Mouse (Mus musculus): Measurements from ENCODE around the gene Sstr4. TPM values are rescaled to one million over a fixed set of nuclear protein-coding genes. Genes with fewer than 3 reads are reported as not detected.

Gene Sstr4
- 0.99 and 1.4 TPM in 2 replicates for polyA plus RNA-seq (2016; fragmentation: Nextera tagmentation; extraction: Ambion mirVana)

DNA sequence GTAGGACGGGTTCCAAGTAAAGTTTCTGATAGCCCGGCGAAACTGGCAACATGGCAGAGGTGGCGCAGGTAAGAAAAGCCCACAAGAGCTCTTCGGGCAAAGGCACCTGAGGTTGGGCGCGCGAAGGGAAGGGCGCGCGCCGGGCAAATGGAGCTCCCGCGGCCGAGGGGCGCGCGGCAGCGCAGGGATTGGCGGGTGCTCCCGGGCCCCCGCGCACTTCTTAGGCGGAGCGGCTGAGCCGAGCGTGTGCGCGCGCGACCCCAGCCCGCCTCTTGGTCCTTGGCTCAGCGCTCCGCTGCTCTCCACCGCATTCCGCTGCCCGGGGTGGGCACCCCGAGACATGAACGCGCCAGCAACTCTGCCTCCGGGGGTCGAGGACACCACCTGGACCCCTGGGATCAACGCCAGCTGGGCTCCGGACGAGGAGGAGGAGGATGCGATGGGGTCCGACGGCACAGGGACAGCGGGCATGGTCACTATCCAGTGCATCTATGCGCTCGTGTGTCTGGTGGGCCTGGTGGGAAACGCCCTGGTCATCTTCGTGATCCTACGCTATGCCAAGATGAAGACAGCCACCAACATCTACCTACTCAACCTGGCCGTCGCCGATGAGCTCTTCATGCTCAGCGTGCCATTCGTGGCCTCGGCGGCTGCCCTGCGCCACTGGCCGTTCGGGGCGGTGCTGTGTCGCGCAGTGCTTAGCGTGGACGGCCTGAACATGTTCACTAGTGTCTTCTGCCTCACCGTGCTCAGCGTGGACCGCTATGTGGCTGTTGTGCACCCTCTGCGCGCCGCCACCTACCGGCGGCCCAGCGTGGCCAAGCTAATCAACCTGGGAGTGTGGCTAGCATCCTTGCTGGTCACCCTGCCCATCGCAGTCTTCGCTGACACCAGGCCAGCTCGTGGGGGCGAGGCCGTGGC is at the start of gene Sstr4:
Gene Sstr4, plus strand, starts transcription at position 214 of the 921 bp plus-strand sequence.
- Histone ChIP-seq H3K27ac (no peak within 1 kb of the TSS), H3K27me3 (peaks cover 48% of the 10 kb centered on the region)

DNA sequence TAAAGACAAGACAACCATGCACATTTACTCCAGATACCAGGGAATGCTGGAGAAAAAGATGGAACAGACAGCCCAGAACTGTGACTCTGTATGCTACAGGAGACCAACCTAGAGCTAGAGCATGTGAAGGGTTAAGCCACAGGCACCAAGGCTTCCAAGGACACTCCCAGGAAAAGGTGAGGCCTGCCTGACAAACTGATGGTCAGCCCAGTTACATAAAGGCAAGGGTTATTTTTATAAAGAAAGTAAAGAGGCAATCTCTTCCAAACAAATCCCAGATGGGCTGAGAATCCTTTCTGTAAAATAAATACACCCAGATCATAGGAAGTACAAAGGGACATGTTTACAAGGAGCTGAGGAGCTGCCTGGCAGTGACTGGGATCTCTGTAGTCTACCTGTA is 49.8 kb upstream of the Sstr4 start:
- Histone ChIP-seq H3K27me3 (no peaks in the 10 kb centered on the region), H3K9ac (replicated peaks) (no peak overlapping the region)
- no peak for ATAC-seq (ENCODE audit: insufficient number of reproducible peaks, insufficient read depth, low FRiP score, low TSS enrichment, low read depth)

More for the DNA sequence above, at the start of gene Sstr4:
- Histone ChIP-seq H3K9me3 (no peaks in the 10 kb centered on the region), H3K9ac (replicated peaks) (peak within 1 kb of the TSS; percentile 51), H3K4me1 (replicated peaks) (peaks cover 20% of the 10 kb centered on the region), H3K4me3 (replicated peaks) (peak within 1 kb of the TSS; percentile 51), H3K4me2 (peak within 1 kb of the TSS; percentile 98), H3K36me3 (no peaks in the 10 kb centered on the region)
- WGBS = 4% methylated on average over 83 of the region's 83 CpGs
- peak; percentile 77 for ATAC-seq (ENCODE audit: insufficient number of reproducible peaks, insufficient read depth, low FRiP score, low TSS enrichment, low read depth)

DNA sequence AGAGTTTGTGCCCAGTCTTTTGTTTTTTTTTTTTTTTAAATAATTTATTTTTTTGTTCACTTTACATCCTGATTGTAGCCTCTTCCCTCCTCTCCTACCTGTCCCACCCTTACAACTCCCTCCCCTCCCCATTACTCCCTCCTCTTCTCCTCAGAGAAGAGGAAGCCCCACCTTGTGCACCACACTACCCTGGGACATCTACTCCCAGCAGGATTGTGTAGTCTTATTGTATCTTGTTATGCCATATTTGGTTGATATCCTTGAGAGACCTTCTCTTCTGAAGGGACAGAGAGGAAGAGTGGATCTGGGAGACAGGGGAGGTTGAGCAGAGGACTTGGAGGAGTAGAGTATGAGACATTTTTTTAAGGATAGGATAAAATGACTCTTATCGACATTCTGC is 48.2 kb upstream of the Sstr4 start:
- H3K4me1 ChIP-seq (replicated peaks) = peaks cover 31% of the 10 kb centered on the region
- WGBS = 100% methylated on average over 1 of the region's 1 CpGs
- no peak overlapping the region for H3K27ac ChIP-seq
- no peak for ATAC-seq (ENCODE audit: insufficient number of reproducible peaks, insufficient read depth, low FRiP score, low TSS enrichment, low read depth)
- no peak overlapping the region for H3K4me3 ChIP-seq (replicated peaks)
- no peaks in the 10 kb centered on the region for H3K9me3 ChIP-seq
- no peaks in the 10 kb centered on the region for H3K27me3 ChIP-seq
- H3K36me3 ChIP-seq = no peaks in the 10 kb centered on the region
- H3K4me2 ChIP-seq = no peak overlapping the region
- H3K9ac ChIP-seq (replicated peaks) = no peak overlapping the region

More for the DNA sequence above, 49.8 kb upstream of the Sstr4 start:
- no peak overlapping the region for H3K4me2 ChIP-seq
- H3K9me3 ChIP-seq = no peaks in the 10 kb centered on the region
- no peak overlapping the region for H3K27ac ChIP-seq
- no peak overlapping the region for H3K4me3 ChIP-seq (replicated peaks)
- H3K4me1 ChIP-seq (replicated peaks) = peaks cover 24% of the 10 kb centered on the region
- no peaks in the 10 kb centered on the region for H3K36me3 ChIP-seq

DNA sequence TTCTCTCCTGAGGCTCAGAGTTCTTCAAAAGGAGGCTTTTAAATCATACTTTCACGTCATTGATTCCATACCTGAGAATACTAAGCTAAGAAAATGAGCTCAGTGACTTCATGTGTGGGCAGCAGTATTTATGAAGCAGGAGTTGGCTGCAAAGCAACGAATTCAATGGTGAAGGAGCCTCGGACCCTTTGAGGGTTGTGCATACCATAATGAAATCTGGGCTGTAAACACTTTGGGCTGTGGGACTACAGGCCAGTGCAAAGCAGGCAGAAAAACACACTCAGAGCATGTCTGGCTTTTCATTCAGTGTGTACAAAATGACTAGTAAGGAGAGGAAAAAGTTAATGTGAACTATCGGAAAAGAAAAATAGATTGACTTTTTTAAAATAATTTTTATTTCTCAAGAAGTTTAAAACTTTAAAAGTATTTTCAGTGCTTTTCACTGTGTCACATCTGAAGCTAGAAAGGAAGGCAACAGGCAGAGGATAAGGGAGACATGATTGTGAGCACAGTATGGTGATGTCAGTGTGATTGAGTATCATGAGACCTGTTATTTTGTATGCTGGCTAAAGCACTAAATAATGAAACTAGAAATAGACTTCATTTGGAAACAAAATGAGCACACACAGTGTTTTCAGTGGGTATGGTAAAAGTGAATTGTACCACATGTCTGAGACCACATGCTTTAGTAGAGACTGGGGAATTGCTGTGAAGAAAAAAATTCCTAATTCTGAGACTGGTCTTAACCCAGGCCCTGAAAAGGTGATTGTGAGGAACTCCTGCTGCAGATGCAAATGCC is 45.4 kb upstream of the Sstr4 start:
- H3K4me1 ChIP-seq (replicated peaks) = peaks cover 37% of the 10 kb centered on the region
- H3K9ac ChIP-seq (replicated peaks) = no peak overlapping the region
- 45% methylated on average over 4 of the region's 4 CpGs for WGBS
- H3K36me3 ChIP-seq = no peaks in the 10 kb centered on the region
- H3K4me3 ChIP-seq (replicated peaks) = no peak overlapping the region
- H3K9me3 ChIP-seq = no peaks in the 10 kb centered on the region
- H3K27me3 ChIP-seq = no peaks in the 10 kb centered on the region
- peak overlapping the region; percentile 9; the same call in 1 of the 2 replicates for H3K4me2 ChIP-seq
- ATAC-seq (ENCODE audit: insufficient number of reproducible peaks, insufficient read depth, low FRiP score, low TSS enrichment, low read depth) = peak; percentile 79; the same call in 1 of the 2 replicates
- peak overlapping the region; percentile 78 for H3K27ac ChIP-seq

DNA sequence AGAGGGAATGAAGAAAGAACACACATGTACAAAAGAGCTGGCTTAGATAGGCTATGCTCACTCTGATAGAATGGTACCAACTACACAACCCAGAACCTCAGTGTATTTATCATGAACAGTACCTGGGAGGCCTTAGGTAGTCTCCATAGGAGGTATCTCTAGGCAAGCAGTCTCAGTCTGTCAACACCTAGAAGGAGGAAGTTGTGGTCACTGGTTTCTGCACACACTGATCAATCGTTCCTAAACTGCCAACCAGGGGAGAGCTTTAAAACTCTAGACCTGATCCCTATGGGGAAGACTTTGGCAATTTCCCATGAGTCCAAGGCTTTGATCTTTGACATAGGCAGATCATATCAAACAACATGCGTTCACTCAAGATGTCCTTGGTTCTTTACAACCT is 44.7 kb upstream of the Sstr4 start:
- 67% methylated on average over 2 of the region's 2 CpGs for WGBS
- ATAC-seq (ENCODE audit: insufficient number of reproducible peaks, insufficient read depth, low FRiP score, low TSS enrichment, low read depth) = 0 out of 2 replicates have a peak, but pooled peaks have one; percentile 17
- Histone ChIP-seq H3K4me3 (replicated peaks) (no peak overlapping the region), H3K4me2 (peak overlapping the region; percentile 9; the same call in 1 of the 2 replicates), H3K27ac (peak overlapping the region; percentile 78), H3K9ac (replicated peaks) (no peak overlapping the region), H3K27me3 (no peaks in the 10 kb centered on the region), H3K9me3 (no peaks in the 10 kb centered on the region), H3K36me3 (no peaks in the 10 kb centered on the region), H3K4me1 (replicated peaks) (peaks cover 37% of the 10 kb centered on the region)

DNA sequence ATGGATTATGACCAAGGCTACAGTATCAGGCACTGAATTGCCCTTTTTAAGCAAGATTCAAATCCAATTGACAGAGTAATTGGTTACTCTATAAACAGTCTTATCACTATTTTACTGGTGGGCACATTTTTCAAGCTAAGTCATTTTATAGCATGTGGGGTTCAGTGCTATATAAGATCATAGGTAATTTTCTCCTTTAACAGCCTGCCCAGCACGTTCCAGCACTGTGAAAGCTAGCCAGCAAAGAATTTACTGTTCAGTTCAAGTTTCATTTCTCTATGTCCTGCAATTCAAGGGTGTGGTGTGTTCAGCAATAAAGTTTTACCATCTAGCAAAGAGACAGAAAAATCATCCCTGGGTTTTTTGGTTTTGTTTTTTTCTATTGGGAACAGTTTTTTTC is 42.5 kb upstream of the Sstr4 start:
- Histone ChIP-seq H3K4me1 (replicated peaks) (peaks cover 31% of the 10 kb centered on the region), H3K27me3 (no peaks in the 10 kb centered on the region), H3K36me3 (no peaks in the 10 kb centered on the region), H3K4me3 (replicated peaks) (no peak overlapping the region), H3K27ac (no peak overlapping the region), H3K9me3 (no peaks in the 10 kb centered on the region), H3K9ac (replicated peaks) (no peak overlapping the region), H3K4me2 (no peak overlapping the region)
- 23% methylated on average over 1 of the region's 1 CpGs for WGBS
- ATAC-seq (ENCODE audit: insufficient number of reproducible peaks, insufficient read depth, low FRiP score, low TSS enrichment, low read depth) = no peak

DNA sequence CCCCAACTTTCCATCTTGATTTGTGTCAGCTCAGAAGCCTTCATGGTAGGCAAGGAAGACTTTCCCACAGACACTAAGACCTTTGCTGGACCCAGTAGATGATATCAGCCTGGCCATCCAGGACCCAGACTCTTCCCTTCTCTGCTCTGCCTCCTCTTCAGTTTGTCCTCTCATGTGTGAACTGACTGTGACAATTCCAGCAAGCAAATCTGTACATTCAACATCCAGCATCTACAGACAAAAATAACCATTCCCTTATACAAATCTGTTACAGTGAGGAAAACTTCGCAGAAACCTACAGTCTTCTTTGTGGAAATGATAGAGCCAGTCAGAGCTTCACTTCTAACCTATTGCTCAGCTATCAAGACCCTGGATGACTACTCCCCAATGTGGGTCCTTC is 38.0 kb upstream of the Sstr4 start:
- Histone ChIP-seq H3K36me3 (no peaks in the 10 kb centered on the region), H3K4me3 (replicated peaks) (no peak overlapping the region), H3K4me2 (no peak overlapping the region), H3K27me3 (no peaks in the 10 kb centered on the region), H3K4me1 (replicated peaks) (0 out of 2 replicates have a peak, but pooled peaks cover 5% of the 10 kb centered on the region), H3K27ac (no peak overlapping the region), H3K9me3 (no peaks in the 10 kb centered on the region), H3K9ac (replicated peaks) (no peak overlapping the region)
- ATAC-seq (ENCODE audit: insufficient number of reproducible peaks, insufficient read depth, low FRiP score, low TSS enrichment, low read depth) = no peak
- 88% methylated on average over 1 of the region's 1 CpGs for WGBS

DNA sequence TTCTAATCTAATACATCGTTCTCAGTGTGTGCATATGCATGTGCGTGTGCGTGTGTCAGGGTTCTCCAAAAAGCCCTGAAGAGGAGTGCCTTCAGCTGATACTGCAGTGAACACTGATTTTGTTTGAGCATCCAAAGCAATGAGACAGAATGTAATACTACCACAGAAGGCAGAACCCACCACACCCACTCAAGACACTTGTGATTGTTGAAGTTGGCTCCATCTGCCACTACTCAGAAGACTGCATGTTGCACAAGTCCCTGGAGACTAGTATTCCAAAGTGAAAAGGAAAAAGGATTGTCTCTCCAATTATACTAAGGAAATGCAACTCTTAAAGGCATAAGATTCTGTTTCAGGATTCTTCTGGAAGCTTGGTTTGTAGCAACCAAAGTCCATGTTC is 30.6 kb upstream of the Sstr4 start:
- Histone ChIP-seq H3K36me3 (no peaks in the 10 kb centered on the region), H3K27ac (no peak overlapping the region), H3K4me2 (no peak overlapping the region), H3K4me3 (replicated peaks) (no peak overlapping the region), H3K9me3 (no peaks in the 10 kb centered on the region), H3K9ac (replicated peaks) (no peak overlapping the region), H3K4me1 (replicated peaks) (no peaks in the 10 kb centered on the region), H3K27me3 (no peaks in the 10 kb centered on the region)
- 89% methylated on average over 3 of the region's 3 CpGs for WGBS
- no peak for ATAC-seq (ENCODE audit: insufficient number of reproducible peaks, insufficient read depth, low FRiP score, low TSS enrichment, low read depth)

DNA sequence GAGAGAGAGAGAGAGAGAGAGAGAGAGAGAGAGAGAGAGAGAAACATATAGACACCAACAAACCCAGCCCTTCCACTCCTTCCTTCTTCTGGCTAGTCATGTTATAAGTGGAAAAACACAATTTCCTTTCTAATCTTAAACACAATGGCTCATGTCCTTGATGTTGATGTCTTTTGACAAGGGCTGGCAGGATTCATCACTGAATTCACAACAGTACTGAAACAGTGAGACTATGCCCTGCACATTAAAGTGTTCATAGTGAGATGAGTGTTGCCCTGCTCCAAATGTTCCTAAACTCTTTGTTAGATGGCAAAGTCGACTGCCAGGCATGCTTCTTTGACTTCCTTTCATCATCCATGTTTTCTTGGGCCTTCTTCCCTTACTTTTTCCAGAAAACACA is 29.9 kb upstream of the Sstr4 start:
- no peak overlapping the region for H3K27ac ChIP-seq
- no peak for ATAC-seq (ENCODE audit: insufficient number of reproducible peaks, insufficient read depth, low FRiP score, low TSS enrichment, low read depth)
- no peaks in the 10 kb centered on the region for H3K27me3 ChIP-seq
- H3K9ac ChIP-seq (replicated peaks) = no peak overlapping the region
- H3K4me2 ChIP-seq = no peak overlapping the region
- H3K4me3 ChIP-seq (replicated peaks) = no peak overlapping the region
- WGBS = 44% methylated on average over 1 of the region's 1 CpGs
- no peaks in the 10 kb centered on the region for H3K4me1 ChIP-seq (replicated peaks)
- no peaks in the 10 kb centered on the region for H3K36me3 ChIP-seq
- no peaks in the 10 kb centered on the region for H3K9me3 ChIP-seq

DNA sequence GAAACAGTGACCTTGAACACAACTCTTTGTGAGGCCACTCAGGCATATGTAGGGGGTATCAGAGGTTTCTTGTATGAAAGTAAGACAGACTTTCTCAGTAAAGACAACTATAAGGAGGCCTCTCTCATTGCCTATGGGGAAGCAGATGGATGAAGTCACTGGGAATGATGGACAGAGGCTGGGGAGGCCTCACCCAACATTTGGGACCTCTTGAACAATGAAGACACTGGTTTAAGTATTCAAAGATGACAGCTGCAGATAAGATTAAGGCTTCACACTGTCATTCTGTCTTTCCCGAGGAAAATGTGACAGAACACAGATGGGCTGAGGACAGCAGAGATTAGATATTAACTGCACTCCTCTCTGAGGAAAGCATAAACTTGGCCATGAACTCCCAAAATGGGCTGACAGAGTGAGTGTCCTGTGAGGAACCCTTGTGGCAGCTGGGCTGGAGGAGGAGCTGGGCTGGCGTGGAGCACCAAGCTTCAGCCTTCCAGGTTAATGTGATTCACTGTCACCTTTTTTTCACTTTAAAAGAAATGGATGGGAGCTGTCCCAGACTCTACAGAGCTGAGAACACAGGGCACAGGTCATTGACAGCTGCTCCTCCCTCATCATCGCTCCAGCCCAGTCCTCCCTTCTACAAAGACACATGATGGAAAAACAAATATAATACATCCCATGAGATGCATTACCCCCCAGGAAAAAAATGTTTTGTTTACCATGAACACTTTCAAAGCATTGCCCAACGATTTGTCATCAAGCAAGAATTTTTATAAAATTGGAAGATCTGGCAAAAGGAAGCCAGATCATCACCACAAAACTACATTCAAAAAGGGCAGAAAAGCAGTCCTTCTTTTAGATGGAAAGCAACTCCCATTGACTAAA is 23.2 kb upstream of the Sstr4 start:
- Histone ChIP-seq H3K9ac (replicated peaks) (no peak overlapping the region), H3K36me3 (no peaks in the 10 kb centered on the region), H3K4me3 (replicated peaks) (no peak overlapping the region), H3K9me3 (no peaks in the 10 kb centered on the region), H3K27me3 (no peaks in the 10 kb centered on the region), H3K4me1 (replicated peaks) (no peaks in the 10 kb centered on the region), H3K4me2 (no peak overlapping the region), H3K27ac (no peak overlapping the region)
- 74% methylated on average over 4 of the region's 4 CpGs for WGBS
- ATAC-seq (ENCODE audit: insufficient number of reproducible peaks, insufficient read depth, low FRiP score, low TSS enrichment, low read depth) = no peak

Data from limb, embryonic 12.5 days (tissue).